ENCODE assay signal across 8 mouse cellular contexts in the genomic region with DNA sequence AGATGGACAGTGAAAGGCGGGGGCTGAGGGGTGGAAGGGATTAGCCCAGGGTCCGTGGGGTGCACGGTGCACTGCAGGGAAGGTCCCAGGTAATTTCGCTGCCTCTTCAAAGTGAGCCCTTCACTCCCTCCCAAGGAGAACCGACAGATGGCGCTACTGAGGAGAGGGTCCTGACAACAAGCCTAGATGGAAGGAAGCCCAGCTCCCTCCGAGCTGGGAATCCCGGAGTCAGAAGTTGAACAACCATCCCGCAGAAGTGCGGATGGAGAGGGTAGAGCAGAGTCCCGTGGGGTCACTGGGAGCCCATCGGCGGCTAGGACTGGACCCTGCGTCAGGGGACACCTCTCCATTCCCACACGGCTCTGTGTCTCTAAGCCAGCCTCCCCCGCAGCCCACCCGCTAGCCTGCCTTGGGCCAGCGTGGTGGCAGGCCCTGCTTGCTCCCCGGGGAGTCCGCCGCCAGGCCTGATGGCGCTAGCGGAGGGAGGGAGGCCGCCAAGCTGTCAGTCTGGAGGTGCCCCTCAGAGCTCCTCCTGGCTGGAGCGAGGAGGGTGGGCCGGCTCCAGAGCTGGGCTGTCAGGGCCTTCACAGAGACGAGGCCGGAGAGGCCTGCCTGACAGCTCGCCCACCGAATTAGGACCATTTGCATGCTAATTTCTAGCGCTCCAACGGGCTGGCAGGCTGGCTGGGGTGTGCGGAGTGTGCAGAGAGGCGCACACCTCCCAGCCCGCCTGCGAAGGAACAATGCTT.
DNase-seq lines count a peak whose midpoint lies in the region; ATAC-seq and TF ChIP-seq lines count a peak whose summit lies in the region.

No protein-coding gene starts in this region.

- no peak for TF ChIP-seq EP300 in heart, adult 2 months (IDR thresholded peaks at IDR 0.05; ENCODE audit: insufficient read depth, low read depth, low read length)

- no peak overlapping the region for H3K27ac ChIP-seq in heart, adult 2 months
- no peak overlapping the region for H3K27ac ChIP-seq in embryonic facial prominence, embryonic 15.5 days (replicated peaks)
- H3K27ac ChIP-seq in hindbrain, embryonic 12.5 days: peak overlapping the region; percentile 80
- H3K27ac ChIP-seq in stomach, embryonic 14.5 days (ENCODE audit: low read length): no peak overlapping the region

- H3K79me2 ChIP-seq in heart, adult 2 months (replicated peaks; ENCODE audit: control insufficient read depth, insufficient read depth, low read length): no peaks in the 10 kb centered on the region

- H3K4me2 ChIP-seq in embryonic facial prominence, embryonic 15.5 days (replicated peaks): peak overlapping the region; percentile 91
- peak overlapping the region; percentile 49 for H3K4me2 ChIP-seq in hindbrain, embryonic 12.5 days (replicated peaks)
- H3K4me2 ChIP-seq in stomach, embryonic 14.5 days (replicated peaks; ENCODE audit: low read depth, low read length): peak overlapping the region; percentile 61

- intact Hi-C loops in heart, adult 2 months (cut with DNase I): no loop called here

- H3K4me3 ChIP-seq in heart, adult 2 months: no peak overlapping the region; the same call in 1 of the 2 replicates
- H3K4me3 ChIP-seq in embryonic facial prominence, embryonic 15.5 days (replicated peaks): peak overlapping the region; percentile 41
- peak overlapping the region; percentile 20 for H3K4me3 ChIP-seq in hindbrain, embryonic 12.5 days
- peak overlapping the region; percentile 27 for H3K4me3 ChIP-seq in stomach, embryonic 14.5 days (ENCODE audit: low read depth, low read length)

- peak in 1 of 2 experiments; percentile 5 for DNase-seq in heart, adult 2 months
- DNase-seq in heart, adult 8-10 months (ENCODE audit: low spot score): no peak
- DNase-seq in adrenal gland, postnatal 4 days (ENCODE audit: low spot score in 2 of 2): peak; percentile 20 to 32
- DNase-seq in layer of hippocampus, postnatal 36 days: peak; percentile 37 to 49
- peak; percentile 90 for DNase-seq in mesoderm, embryonic 11.5 days (ENCODE audit: low read depth, low spot score)

- 4% methylated on average over 36 of the region's 36 CpGs for WGBS in heart, adult 2 months
- 2% methylated on average over 36 of the region's 36 CpGs for WGBS in embryonic facial prominence, embryonic 15.5 days
- WGBS in hindbrain, embryonic 12.5 days: 3% methylated on average over 36 of the region's 36 CpGs
- WGBS in stomach, embryonic 14.5 days: 2% methylated on average over 36 of the region's 36 CpGs

- H3K9me3 ChIP-seq in embryonic facial prominence, embryonic 15.5 days (replicated peaks): no peaks in the 10 kb centered on the region
- H3K9me3 ChIP-seq in hindbrain, embryonic 12.5 days (replicated peaks): no peaks in the 10 kb centered on the region
- H3K9me3 ChIP-seq in stomach, embryonic 14.5 days (ENCODE audit: control insufficient read depth, low read depth, low read length): no peaks in the 10 kb centered on the region

- no peak for TF ChIP-seq POLR2A in heart, adult 2 months (IDR thresholded peaks at IDR 0.05; ENCODE audit: insufficient read depth, low read depth, low read length)

- TF ChIP-seq CTCF in heart, adult 2 months (IDR thresholded peaks at IDR 0.05): peak; percentile 63

- H3K27me3 ChIP-seq in heart, adult 2 months (ENCODE audit: control insufficient read depth, insufficient read depth, low read length): peaks cover 2% of the 10 kb centered on the region; the same call in 1 of the 2 replicates
- H3K27me3 ChIP-seq in embryonic facial prominence, embryonic 15.5 days: peaks cover 18% of the 10 kb centered on the region
- H3K27me3 ChIP-seq in hindbrain, embryonic 12.5 days: peaks cover 16% of the 10 kb centered on the region
- no peaks in the 10 kb centered on the region for H3K27me3 ChIP-seq in stomach, embryonic 14.5 days (ENCODE audit: control insufficient read depth, insufficient read depth, low read length)

- peak; percentile 31; the same call in 1 of the 2 replicates for ATAC-seq in embryonic facial prominence, embryonic 15.5 days (ENCODE audit: insufficient number of reproducible peaks, low FRiP score, low TSS enrichment, low read depth)
- peak; percentile 93 for ATAC-seq in hindbrain, embryonic 12.5 days (ENCODE audit: low FRiP score)
- ATAC-seq in stomach, embryonic 14.5 days (ENCODE audit: insufficient number of reproducible peaks, insufficient read depth, low FRiP score, low read depth): 0 out of 2 replicates have a peak, but pooled peaks have one; percentile 35

- H3K36me3 ChIP-seq in heart, adult 2 months (ENCODE audit: control insufficient read depth, insufficient read depth, low read length): no peaks in the 10 kb centered on the region
- no peaks in the 10 kb centered on the region for H3K36me3 ChIP-seq in embryonic facial prominence, embryonic 15.5 days
- H3K36me3 ChIP-seq in hindbrain, embryonic 12.5 days: no peaks in the 10 kb centered on the region
- no peaks in the 10 kb centered on the region for H3K36me3 ChIP-seq in stomach, embryonic 14.5 days (ENCODE audit: control insufficient read depth, insufficient read depth, low read length)

- no peak overlapping the region for H3K9ac ChIP-seq in heart, adult 2 months (ENCODE audit: low read depth, low read length)
- H3K9ac ChIP-seq in embryonic facial prominence, embryonic 15.5 days: peak overlapping the region; percentile 34; the same call in 1 of the 2 replicates
- H3K9ac ChIP-seq in hindbrain, embryonic 12.5 days: peak overlapping the region; percentile 28
- peak overlapping the region; percentile 22 for H3K9ac ChIP-seq in stomach, embryonic 14.5 days (replicated peaks; ENCODE audit: low read depth, low read length)

- H3K4me1 ChIP-seq in heart, adult 2 months (ENCODE audit: control insufficient read depth, insufficient read depth, low read length): no peaks in the 10 kb centered on the region
- H3K4me1 ChIP-seq in embryonic facial prominence, embryonic 15.5 days: peaks cover 10% of the 10 kb centered on the region
- peaks cover 37% of the 10 kb centered on the region for H3K4me1 ChIP-seq in hindbrain, embryonic 12.5 days
- no peaks in the 10 kb centered on the region for H3K4me1 ChIP-seq in stomach, embryonic 14.5 days (ENCODE audit: control insufficient read depth, insufficient read depth, low read length)

Comparison
In these comparisons a context has a peak if more than half of its experiments do, and no peak if none do; other contexts are left out.
1. ATAC-seq: peak in every context shown above with its lines; median percentile 93 in hindbrain, embryonic 12.5 days; 35 in stomach, embryonic 14.5 days; 31 in embryonic facial prominence, embryonic 15.5 days.